Mouse (Mus musculus) cortical plate, adult 2 months (tissue): ENCODE results near the gene Galnt6. TPM values are rescaled to one million over a fixed set of nuclear protein-coding genes. Genes with fewer than 3 reads are reported as not detected.
A peak's percentile ranks its signal among the peaks of the same experiment; 100 is the strongest.
"Not testable (repeated sequence)": the region's sequence is repeated elsewhere in the genome, so short reads cannot be mapped to it uniquely, and the experiment has no call there.

ENCODE experiments used
- H3K27ac ChIP-seq: fragments of 200-500 bp; 2 replicates; pipeline ENCODE4 v1.5.1; 2012; ENCODE audit warnings: low read length, control low read depth, inconsistent platforms; ENCODE audit not compliant: insufficient read depth
- H3K4me1 ChIP-seq: fragments of 200-500 bp; 2 replicates; pipeline ENCODE4 v1.6.1; 2011; ENCODE audit warnings: low read length; ENCODE audit not compliant: control insufficient read depth, insufficient read depth
- H3K4me3 ChIP-seq: fragments of 200-500 bp; 2 replicates; pipeline ENCODE4 v1.5.1; 2011; ENCODE audit warnings: mild to moderate bottlenecking, low read length, control low read depth; ENCODE audit not compliant: insufficient read depth
- CTCF ChIP-seq: fragments of 200-500 bp; IDR thresholded peaks from 2 replicates; pipeline ENCODE4 v1.5.1; 2011; ENCODE audit warnings: mild to moderate bottlenecking, control low read depth, low read length; ENCODE audit not compliant: insufficient read depth; ENCODE audit errors: extremely low read depth
- POLR2A ChIP-seq: fragments of 200-500 bp; IDR thresholded peaks from 2 replicates; pipeline ENCODE4 v1.6.1; 2011; ENCODE audit warnings: mild to moderate bottlenecking, low read length, control low read depth; ENCODE audit not compliant: insufficient read depth; ENCODE audit errors: extremely low read depth
- polyA plus RNA-seq: library from polyadenylated mRNA; depleted of rRNA; stranded (reverse); fragments of >200 nt; gene quantifications from 2 replicates; pipeline ENCODE4 v1.2.3, GENCODE M21; 2012; rRNA removed

Galnt6 gene
- 6.5 and 8.2 TPM in 2 replicates for polyA plus RNA-seq

DNA sequence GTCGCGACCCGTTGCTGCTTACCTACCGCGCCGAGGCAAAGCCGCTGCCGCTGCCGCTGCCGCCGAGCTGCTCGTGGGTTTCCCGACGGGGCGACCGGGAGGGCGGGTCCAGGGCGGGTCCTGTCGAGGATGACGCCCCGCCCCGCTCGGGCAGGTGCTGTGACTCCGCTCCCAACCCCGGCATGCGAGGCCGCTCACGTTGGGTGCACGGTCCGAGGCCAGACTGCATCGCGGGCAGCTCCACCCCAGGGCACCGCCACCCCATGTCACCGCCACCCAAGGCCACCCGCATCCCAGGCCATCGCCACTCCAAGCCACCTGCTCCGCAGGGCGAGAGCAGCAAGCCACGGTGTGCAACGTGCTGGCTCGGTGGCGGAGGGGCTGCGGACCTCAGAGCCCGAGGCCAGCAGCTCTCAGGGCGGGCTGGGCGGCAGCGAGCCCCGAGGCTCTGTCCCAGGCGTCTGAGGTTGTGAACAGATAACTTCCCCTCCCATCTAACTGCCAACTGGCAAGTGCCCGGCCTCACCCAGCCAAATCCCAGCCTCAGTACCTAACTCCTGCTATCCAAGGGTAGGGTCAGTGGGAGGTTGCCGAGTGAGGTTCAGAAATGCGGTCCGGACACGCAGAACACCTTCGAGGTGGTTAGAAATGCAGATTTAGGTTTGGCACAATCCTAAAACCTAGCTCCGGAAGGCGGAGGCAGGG is at the start of gene Galnt6:
Gene Galnt6 (minus strand): TSS at position 96 of the 705 bp plus-strand sequence.
- TF ChIP-seq POLR2A, result no peak
- no peak for TF ChIP-seq CTCF
- Histone ChIP-seq H3K4me3 (peak within 1 kb of the TSS; percentile 34), H3K4me1 (no peaks in the 10 kb centered on the region), H3K27ac (no peak within 1 kb of the TSS)

GRCm38 (mm10) chr15:100777020-100778016 is 48.1 kb upstream of the Galnt6 start:
- peaks cover 2% of the 10 kb centered on the region; the same call in 1 of the 2 replicates for H3K4me1 ChIP-seq
- H3K27ac ChIP-seq, result no peak overlapping the region
- H3K4me3 ChIP-seq, result no peak overlapping the region
- TF ChIP-seq POLR2A, result no peak
- TF ChIP-seq CTCF, result no peak

- Histone ChIP-seq H3K4me1 (peaks cover 2% of the 10 kb centered on the region; the same call in 1 of the 2 replicates), H3K27ac (no peak overlapping the region), H3K4me3 (no peak overlapping the region)
- TF ChIP-seq POLR2A (no peak), CTCF (no peak)
Measured at GRCm38 (mm10) chr15:100776424-100776823, 47.2 kb upstream of the Galnt6 start.

GRCm38 (mm10) chr15:100775189-100776166 is 46.3 kb upstream of the Galnt6 start:
- H3K4me3 ChIP-seq, result no peak overlapping the region
- TF ChIP-seq CTCF, result no peak
- TF ChIP-seq POLR2A, result no peak
- no peak overlapping the region for H3K27ac ChIP-seq

DNA sequence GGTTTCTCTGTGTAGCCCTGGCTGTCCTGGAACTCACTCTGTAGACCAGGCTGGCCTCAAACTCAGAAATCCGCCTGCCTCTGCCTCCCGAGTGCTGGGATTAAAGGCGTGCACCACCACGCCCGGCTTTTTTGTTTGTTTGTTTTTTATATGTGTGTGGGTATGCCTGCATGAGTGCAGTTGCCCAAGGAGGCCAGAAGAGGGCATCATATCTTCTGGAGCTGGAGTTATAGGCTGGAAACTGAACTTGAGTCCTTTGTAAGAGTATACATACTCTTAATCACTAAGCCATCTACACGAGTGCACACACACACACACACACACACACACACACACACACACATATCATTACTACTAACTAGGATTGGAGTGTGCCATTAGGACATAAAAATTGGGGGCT is 44.7 kb upstream of the Galnt6 start:
- H3K27ac ChIP-seq, H3K4me3 ChIP-seq: not testable (repeated sequence)

More at GRCm38 (mm10) chr15:100775189-100776166, 46.3 kb upstream of the Galnt6 start:
- H3K4me1 ChIP-seq, result peaks cover 2% of the 10 kb centered on the region; the same call in 1 of the 2 replicates

GRCm38 (mm10) chr15:100772685-100773084 is 43.5 kb upstream of the Galnt6 start:
- H3K27ac ChIP-seq, result no peak overlapping the region
- TF ChIP-seq CTCF (no peak), POLR2A (no peak)
- H3K4me3 ChIP-seq, result no peak overlapping the region
- peaks cover 2% of the 10 kb centered on the region for H3K4me1 ChIP-seq

More for the DNA sequence above, 44.7 kb upstream of the Galnt6 start:
- not testable (repeated sequence) for H3K4me1 ChIP-seq

DNA sequence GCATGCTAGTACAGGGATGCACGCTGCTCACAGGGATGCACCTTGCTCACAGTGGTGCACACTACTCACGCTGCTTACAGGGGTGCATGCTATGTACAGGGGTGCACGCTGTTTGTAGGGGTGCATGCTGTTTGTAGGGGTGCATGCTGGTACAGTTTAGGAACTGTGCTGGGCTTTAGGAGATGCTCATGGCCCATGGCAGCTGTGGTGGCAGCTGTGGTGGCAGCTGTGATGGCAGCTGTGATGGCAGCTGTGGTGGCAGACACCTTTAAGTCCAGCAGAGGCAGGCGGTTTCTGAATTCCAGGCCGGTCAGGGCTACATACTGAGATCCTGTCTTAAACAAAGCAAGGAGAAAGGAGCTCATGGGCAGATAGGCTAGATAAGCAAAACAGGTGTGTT is 41.2 kb upstream of the Galnt6 start:
- no peak for TF ChIP-seq CTCF
- no peak for TF ChIP-seq POLR2A
- peaks cover 2% of the 10 kb centered on the region; the same call in 1 of the 2 replicates for H3K4me1 ChIP-seq
- no peak overlapping the region for H3K4me3 ChIP-seq
- H3K27ac ChIP-seq, result peak overlapping the region; percentile 39; the same call in 1 of the 2 replicates

- H3K4me3 ChIP-seq, H3K27ac ChIP-seq, H3K4me1 ChIP-seq: not testable (repeated sequence)
Measured at GRCm38 (mm10) chr15:100769023-100769422, 39.8 kb upstream of the Galnt6 start.

- Histone ChIP-seq H3K4me1 (peaks cover 2% of the 10 kb centered on the region; the same call in 1 of the 2 replicates), H3K4me3 (no peak overlapping the region), H3K27ac (no peak overlapping the region)
- no peak for TF ChIP-seq CTCF
- TF ChIP-seq POLR2A, result no peak
Measured at GRCm38 (mm10) chr15:100767851-100768250, 38.7 kb upstream of the Galnt6 start.
